Mouse (Mus musculus) CH12.LX (cell line): Measurements from ENCODE around the gene Gm28539. TPM values are rescaled to one million over a fixed set of nuclear protein-coding genes. Genes with fewer than 3 reads are reported as not detected.

Experiments
- DNase-seq: peaks from one replicate; pipeline ENCODE4 v3.0.0-alpha.2; 2013; ENCODE audit errors: extremely low read depth
- H3K27ac ChIP-seq: 2 replicates; pipeline ENCODE4 v1.5.1; 2012; ENCODE audit warnings: low read depth, mild to moderate bottlenecking, control low read depth, moderate library complexity; ENCODE audit not compliant: insufficient read depth
- H3K27me3 ChIP-seq: replicated peaks from 2 replicates; pipeline ENCODE3; 2012; ENCODE audit warnings: inconsistent platforms
- H3K36me3 ChIP-seq, 2 experiments: replicated peaks in 1 of 2; 2 replicates each; pipeline versions ENCODE3 to v1.6.1; 2012; ENCODE audit warnings: inconsistent platforms in 1 of 2, low read length in 1 of 2, mild to moderate bottlenecking in 1 of 2, mixed read lengths in 1 of 2, moderate library complexity in 1 of 2; ENCODE audit not compliant: control insufficient read depth in 1 of 2, insufficient read depth in 1 of 2
- H3K4me1 ChIP-seq, 2 experiments: 2 replicates each; pipeline ENCODE4 v1.6.1; 2012; ENCODE audit warnings: inconsistent platforms in 1 of 2, moderate library complexity in 1 of 2; ENCODE audit not compliant: insufficient read depth in 2 of 2, control insufficient read depth in 1 of 2
- H3K4me2 ChIP-seq: 2 replicates; pipeline ENCODE4 v1.6.1; 2012; ENCODE audit warnings: low read depth, mild to moderate bottlenecking, control low read depth; ENCODE audit not compliant: poor library complexity, insufficient read depth, severe bottlenecking
- H3K4me3 ChIP-seq, 3 experiments: fragments of 150-350 bp in 1 of 3; sonication (generic) in 1 of 3; replicated peaks in 1 of 3; 2 replicates each; pipeline versions ENCODE3 to v1.5.1; 2011 to 2012; ENCODE audit warnings: low read depth in 2 of 3, low read length in 2 of 3, mild to moderate bottlenecking in 2 of 3, moderate library complexity in 2 of 3, control low read depth in 1 of 3, improper control_type of control experiment in 1 of 3, inconsistent platforms in 1 of 3, mixed read lengths in 1 of 3; ENCODE audit not compliant: poor library complexity in 1 of 3
- H3K79me2 ChIP-seq: replicated peaks from 2 replicates; pipeline ENCODE4 v1.6.1; 2012; ENCODE audit warnings: mild to moderate bottlenecking, moderate library complexity; ENCODE audit not compliant: control insufficient read depth, poor library complexity, insufficient read depth, severe bottlenecking; ENCODE audit errors: extremely low read depth
- H3K9ac ChIP-seq: 2 replicates; pipeline ENCODE4 v1.6.1; 2012; ENCODE audit warnings: low read depth, mild to moderate bottlenecking, control low read depth, moderate library complexity; ENCODE audit not compliant: insufficient read depth
- H3K9me3 ChIP-seq: replicated peaks from 2 replicates; pipeline ENCODE3; 2012; ENCODE audit warnings: low read length, inconsistent platforms, mixed read lengths
- BHLHE40 ChIP-seq: IDR thresholded peaks from 2 replicates; pipeline ENCODE4 v1.6.1; 2011; ENCODE audit warnings: mild to moderate bottlenecking, low read depth, low read length, improper control_type of control experiment
- CTCF ChIP-seq, 2 experiments: IDR thresholded peaks in 1 of 2; conservative IDR thresholded peaks in 1 of 2; 2 replicates each; pipeline ENCODE4 v1.5.1; 2011 to 2012; ENCODE audit warnings: low read depth in 2 of 2, low read length in 2 of 2, improper control_type of control experiment in 1 of 2, inconsistent platforms in 1 of 2, mild to moderate bottlenecking in 1 of 2, moderate library complexity in 1 of 2
- E2F4 ChIP-seq: IDR thresholded peaks from 2 replicates; pipeline ENCODE4 v1.6.1; 2011; ENCODE audit warnings: low read depth, low read length, improper control_type of control experiment; ENCODE audit not compliant: insufficient replicate concordance
- EP300 ChIP-seq: IDR thresholded peaks from 2 replicates; pipeline ENCODE4 v1.6.1; 2011; ENCODE audit warnings: low read length, improper control_type of control experiment
- ETS1 ChIP-seq: conservative IDR thresholded peaks from 2 replicates; pipeline ENCODE4 v1.6.1; 2012; ENCODE audit warnings: low read depth, mild to moderate bottlenecking, inconsistent platforms, low read length, improper control_type of control experiment, moderate library complexity
- GABPA ChIP-seq: IDR thresholded peaks from 2 replicates; pipeline ENCODE4 v1.6.1; 2012; ENCODE audit warnings: low read depth, low read length, improper control_type of control experiment, inconsistent platforms; ENCODE audit not compliant: insufficient replicate concordance
- IRF4 ChIP-seq: IDR thresholded peaks from 2 replicates; pipeline ENCODE4 v1.6.1; 2014; ENCODE audit warnings: low read depth, mild to moderate bottlenecking, inconsistent platforms, low read length, improper control_type of control experiment
- JUN ChIP-seq: IDR thresholded peaks from 2 replicates; pipeline ENCODE4 v1.6.1; 2011; ENCODE audit warnings: low read depth, mild to moderate bottlenecking, low read length, improper control_type of control experiment, moderate library complexity; ENCODE audit not compliant: insufficient read depth
- KAT2A ChIP-seq: IDR thresholded peaks from 2 replicates; pipeline ENCODE4 v1.6.1; 2012; ENCODE audit warnings: low read length, improper control_type of control experiment, inconsistent platforms; ENCODE audit not compliant: insufficient replicate concordance
- MAFK ChIP-seq: IDR thresholded peaks from 2 replicates; pipeline ENCODE4 v1.6.1; 2011; ENCODE audit warnings: low read length, improper control_type of control experiment; ENCODE audit not compliant: insufficient replicate concordance
- MEF2A ChIP-seq: IDR thresholded peaks from 2 replicates; pipeline ENCODE4 v1.6.1; 2014; ENCODE audit warnings: low read depth, mild to moderate bottlenecking, inconsistent platforms, low read length, improper control_type of control experiment, borderline replicate concordance
- MXI1 ChIP-seq: IDR thresholded peaks from 2 replicates; pipeline ENCODE4 v1.6.1; 2011; ENCODE audit warnings: mild to moderate bottlenecking, low read depth, low read length, improper control_type of control experiment
- MYC ChIP-seq: IDR thresholded peaks from 2 replicates; pipeline ENCODE4 v1.6.1; 2011; ENCODE audit warnings: low read depth, mild to moderate bottlenecking, improper control_type of control experiment, low read length
- NELFE ChIP-seq: IDR thresholded peaks from 2 replicates; pipeline ENCODE4 v1.6.1; 2011; ENCODE audit warnings: low read depth, low read length, improper control_type of control experiment
- NRF1 ChIP-seq: IDR thresholded peaks from 2 replicates; pipeline ENCODE4 v1.6.1; 2014; ENCODE audit warnings: low read depth, mild to moderate bottlenecking, inconsistent platforms, low read length, improper control_type of control experiment, moderate library complexity
- PAX5 ChIP-seq: IDR thresholded peaks from 2 replicates; pipeline ENCODE4 v1.6.1; 2012; ENCODE audit warnings: low read length, inconsistent platforms, mixed read lengths
- POLR2A ChIP-seq: IDR thresholded peaks from 2 replicates; pipeline ENCODE4 v1.6.1; 2011; ENCODE audit warnings: low read depth, mild to moderate bottlenecking, improper control_type of control experiment, low read length
- SIN3A ChIP-seq: IDR thresholded peaks from 2 replicates; pipeline ENCODE4 v1.6.1; 2012; ENCODE audit warnings: low read length, improper control_type of control experiment, inconsistent platforms
- SMC3 ChIP-seq: IDR thresholded peaks from 2 replicates; pipeline ENCODE4 v1.6.1; 2011; ENCODE audit warnings: low read depth, low read length, improper control_type of control experiment
- UBTF ChIP-seq: IDR thresholded peaks from 2 replicates; pipeline ENCODE4 v1.6.1; 2012; ENCODE audit warnings: low read depth, mild to moderate bottlenecking, inconsistent platforms, low read length, improper control_type of control experiment, moderate library complexity
- USF1 ChIP-seq: IDR thresholded peaks from 2 replicates; pipeline ENCODE4 v1.6.1; 2014; ENCODE audit warnings: low read depth, mild to moderate bottlenecking, inconsistent platforms, low read length, improper control_type of control experiment
- USF2 ChIP-seq: conservative IDR thresholded peaks from 2 replicates; pipeline ENCODE4 v1.6.1; 2011; ENCODE audit warnings: low read depth, low read length, improper control_type of control experiment
- ZKSCAN1 ChIP-seq: IDR thresholded peaks from 2 replicates; pipeline ENCODE4 v1.6.1; 2012; ENCODE audit warnings: low read depth, inconsistent platforms, low read length, improper control_type of control experiment, borderline replicate concordance
- ZNF384 ChIP-seq: IDR thresholded peaks from 2 replicates; pipeline ENCODE4 v1.6.1; 2012; ENCODE audit warnings: low read depth, low read length, improper control_type of control experiment, inconsistent platforms
- dilution Hi-C: fragments of 300-500 bp; cut with MboI; formaldehyde crosslinking; loops from 2 replicates; pipeline ENCODE4 v1.14.3; 2020; ENCODE audit warnings: low sequenced_read_pairs; ENCODE audit not compliant: extremely low pct_unique_long_range_greater_than_20kb, extremely low pct_ligation_motif_present
- in situ Hi-C: fragments of 300-500 bp; cut with MboI; formaldehyde crosslinking; loops from 3 replicates; pipeline ENCODE4 v1.14.3; 2019; ENCODE audit warnings: low sequenced_read_pairs, low pct_ligation_motif_present, low pct_unique_long_range_greater_than_20kb, mixed read lengths
- polyA plus RNA-seq: library from polyadenylated mRNA; unstranded; fragments of >175 nt; gene quantifications from 2 replicates; pipeline ENCODE4 v1.2.1, GENCODE M21; 2012; ENCODE audit warnings: low read depth; ENCODE audit not compliant: insufficient read length
- total RNA-seq, 2 experiments: library from RNA; depleted of rRNA; stranded (reverse); fragments of 300-350 nt in 1 of 2; fragments of >200 nt in 1 of 2; gene quantifications; 2 replicates each; pipeline ENCODE4 v1.2.3; 2012 to 2014

Gene Gm28539
- total and polyA plus RNA-seq, 3 experiments: 3.9 to 12.2 TPM; not detected in 1

DNA sequence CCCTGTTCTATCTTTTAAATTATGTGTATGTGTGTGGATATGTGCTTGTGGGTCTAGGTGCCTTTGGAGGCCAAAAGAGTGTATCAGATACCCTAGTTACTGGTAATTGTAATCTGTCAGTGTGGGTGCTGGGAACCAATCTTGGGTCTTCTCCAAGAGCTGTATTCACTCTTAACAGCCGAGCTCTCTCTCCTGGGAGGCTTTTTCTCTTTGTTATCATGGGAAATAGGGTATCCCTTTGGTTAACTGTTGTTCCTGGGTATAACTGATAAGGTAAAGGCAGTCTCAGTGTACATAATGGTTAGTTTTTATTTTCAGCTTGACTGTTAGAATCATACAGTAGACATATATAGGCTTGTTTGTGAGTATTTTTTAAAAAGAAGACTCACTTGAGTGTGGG, 14.0 kb upstream of the Gm28539 start:
- H3K9ac ChIP-seq: no peak overlapping the region
- no peak overlapping the region for H3K27ac ChIP-seq
- H3K4me3 ChIP-seq: no peak overlapping the region
- TF ChIP-seq PAX5: no peak
- no peak for TF ChIP-seq ETS1
- TF ChIP-seq SIN3A: no peak
- no peak for TF ChIP-seq JUN
- no peak for TF ChIP-seq CTCF (conservative IDR thresholded peaks at IDR 0.05 in 1 of 2, IDR thresholded peaks at IDR 0.05 in 1 of 2; ENCODE audit: low read depth in 2 of 2, low read length in 2 of 2)
- TF ChIP-seq KAT2A: no peak
- TF ChIP-seq MAFK: no peak
- TF ChIP-seq ZKSCAN1: no peak
- TF ChIP-seq NELFE: no peak
- no peak for TF ChIP-seq USF1
- no peak for TF ChIP-seq POLR2A
- no peaks in the 10 kb centered on the region for H3K27me3 ChIP-seq
- no peaks in the 10 kb centered on the region for H3K9me3 ChIP-seq
- H3K79me2 ChIP-seq: no peaks in the 10 kb centered on the region
- H3K4me2 ChIP-seq: no peak overlapping the region
- dilution Hi-C loops (no loop called here), in situ Hi-C loops (no loop called here)
- no peak for DNase-seq
- no peaks in the 10 kb centered on the region for H3K4me1 ChIP-seq
- H3K36me3 ChIP-seq: peaks cover 88 to 98% of the 10 kb centered on the region in 2 experiments

GRCm38 (mm10) chr16:18822925-18823324, 13.5 kb upstream of the Gm28539 start:
- TF ChIP-seq POLR2A: no peak
- in situ Hi-C loops (no loop called here), dilution Hi-C loops (no loop called here)
- H3K4me3 ChIP-seq: no peak overlapping the region
- no peaks in the 10 kb centered on the region for H3K27me3 ChIP-seq
- H3K4me1 ChIP-seq: no peaks in the 10 kb centered on the region
- DNase-seq: no peak
- no peak overlapping the region for H3K9ac ChIP-seq
- no peak overlapping the region for H3K27ac ChIP-seq
- H3K36me3 ChIP-seq: peaks cover 89 to 98% of the 10 kb centered on the region in 2 experiments
- H3K9me3 ChIP-seq: no peaks in the 10 kb centered on the region
- no peaks in the 10 kb centered on the region for H3K79me2 ChIP-seq
- no peak overlapping the region for H3K4me2 ChIP-seq

GRCm38 (mm10) chr16:18828630-18829029, 7.8 kb upstream of the Gm28539 start:
- Histone ChIP-seq H3K9ac (no peak overlapping the region), H3K27me3 (no peaks in the 10 kb centered on the region), H3K4me2 (no peak overlapping the region), H3K9me3 (no peaks in the 10 kb centered on the region), H3K4me3 (no peak overlapping the region), H3K79me2 (no peaks in the 10 kb centered on the region), H3K27ac (no peak overlapping the region), H3K36me3 (peaks cover 81 to 98% of the 10 kb centered on the region in 2 experiments), H3K4me1 (no peaks in the 10 kb centered on the region)
- no peak for DNase-seq
- TF ChIP-seq PAX5 (no peak), MYC (no peak), MXI1 (no peak), IRF4 (no peak), UBTF (no peak), EP300 (no peak), SMC3 (no peak), NRF1 (no peak), ZNF384 (no peak), JUN (no peak), POLR2A (no peak), USF2 (no peak), GABPA (no peak), ETS1 (no peak), MEF2A (no peak), BHLHE40 (no peak), SIN3A (no peak), E2F4 (no peak)
- in situ Hi-C loops: no loop called here
- dilution Hi-C loops: no loop called here
